Mouse (Mus musculus) kidney, adult 9 months (tissue): Measurements from ENCODE around the gene Ly6g6e.
"Not testable (repeated sequence)": the region's sequence is repeated elsewhere in the genome, so short reads cannot be mapped to it uniquely, and the experiment has no call there.

Source experiments
- DNase-seq: peaks from one replicate; pipeline ENCODE4 v3.0.0; 2022

Gene Ly6g6e

GRCm38 (mm10) chr17:35105740-35106389 is 29.2 kb downstream of the Ly6g6e start:
- peak; percentile 47 for DNase-seq

DNA sequence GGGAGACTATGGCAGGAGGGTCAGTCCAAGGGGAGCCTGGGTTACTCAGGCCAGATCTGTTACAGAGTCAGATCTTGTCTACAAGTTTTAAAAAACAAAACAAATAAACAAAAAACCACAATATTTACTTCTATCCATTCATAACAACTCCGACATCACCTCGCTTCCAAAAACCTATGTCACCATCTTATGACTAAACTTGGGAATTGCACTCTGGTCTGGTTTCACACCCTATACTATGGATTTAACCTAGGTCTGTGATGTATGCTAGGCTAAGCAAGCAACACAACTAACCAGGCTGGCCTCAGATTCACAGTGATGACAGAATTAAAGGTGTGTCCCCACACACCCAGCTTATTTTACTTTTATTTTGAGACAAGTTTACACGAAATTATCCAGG is 29.8 kb downstream of the Ly6g6e start:
- no peak for DNase-seq

DNA sequence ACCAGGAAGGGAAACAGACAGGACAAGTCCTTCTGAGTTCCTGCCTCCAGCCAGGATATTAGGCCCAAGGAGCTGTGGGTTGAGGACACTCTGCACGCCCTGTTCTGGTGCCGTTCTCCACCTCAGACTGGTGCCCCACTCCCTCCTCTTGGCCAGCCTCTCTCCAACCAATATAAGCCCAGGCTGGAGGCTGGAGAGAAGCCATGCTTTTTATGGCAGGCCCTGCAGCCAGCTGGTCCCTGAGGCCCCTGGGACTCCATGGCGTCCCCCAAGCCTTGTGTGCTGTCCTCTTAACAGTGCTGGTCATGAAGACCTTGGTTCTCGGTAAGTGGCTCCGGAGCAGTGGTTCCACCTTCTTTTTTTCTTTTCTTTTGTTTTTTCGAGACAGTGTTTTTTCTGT is 31.4 kb downstream of the Ly6g6e start, which contains the start of gene Ly6g5c:
Gene Ly6g5c (plus strand): TSS at position 183 of the 400 bp plus-strand sequence.
- no peak for DNase-seq

DNA sequence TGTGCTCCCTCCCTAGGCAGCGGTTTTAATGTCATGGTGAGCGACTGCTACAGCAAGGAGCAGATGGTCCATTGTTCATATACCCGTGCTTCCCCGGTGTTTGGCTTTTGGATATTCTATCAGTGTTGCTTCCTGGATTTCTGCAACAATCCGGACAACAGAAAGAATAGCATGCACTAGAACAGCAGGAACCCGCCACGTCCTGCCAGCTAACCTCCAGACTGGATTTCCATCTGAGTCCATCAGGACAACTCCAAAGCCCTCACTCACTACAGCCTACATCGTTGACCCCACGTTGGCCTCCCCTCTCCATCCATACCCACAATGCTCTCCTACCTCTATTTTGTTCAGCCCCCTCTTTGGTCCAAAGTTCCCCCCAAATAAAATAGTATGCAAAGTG is 35.1 kb downstream of the Ly6g6e start:
- DNase-seq, result no peak

GRCm38 (mm10) chr17:35115046-35116019 is 38.6 kb downstream of the Ly6g6e start, which contains the start of gene Ly6g5b:
Gene Ly6g5b, minus strand, starts transcription at chr17:35115428.
- DNase-seq, result no peak

- peak; percentile 62 for DNase-seq
These were observed 44.0 kb downstream of the Ly6g6e start for GRCm38 (mm10) chr17:35120745-35121142.

- DNase-seq, result peak; percentile 99
These were observed 44.6 kb downstream of the Ly6g6e start, which contains the start of gene Gpank1 for GRCm38 (mm10) chr17:35121143-35121799. Gene Gpank1, plus strand, starts transcription at chr17:35121455.

DNA sequence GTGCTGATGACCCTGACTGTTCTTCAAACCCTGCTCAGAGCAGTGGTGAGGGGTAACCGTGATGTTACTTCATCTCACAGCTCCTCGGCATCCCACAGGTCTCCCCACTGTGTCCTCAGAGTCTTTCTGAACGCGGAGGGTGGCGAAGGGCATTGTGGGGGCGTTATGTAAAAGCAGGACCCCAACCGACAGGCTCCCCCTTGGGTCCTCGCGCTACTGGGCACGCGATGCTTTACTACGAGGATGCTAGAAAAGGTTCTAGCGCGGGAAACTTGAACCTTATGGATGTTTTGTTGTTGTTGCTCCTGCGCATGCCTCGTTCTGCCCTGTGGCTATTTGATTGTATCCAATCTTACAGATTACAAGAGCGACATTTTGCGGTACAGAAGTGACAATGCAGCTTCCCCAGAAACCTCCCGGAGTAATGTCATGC is 45.2 kb downstream of the Ly6g6e start, which contains the start of gene Csnk2b:
Gene Csnk2b (minus strand): TSS at position 183 of the 433 bp plus-strand sequence.
- peak; percentile 69 for DNase-seq

DNA sequence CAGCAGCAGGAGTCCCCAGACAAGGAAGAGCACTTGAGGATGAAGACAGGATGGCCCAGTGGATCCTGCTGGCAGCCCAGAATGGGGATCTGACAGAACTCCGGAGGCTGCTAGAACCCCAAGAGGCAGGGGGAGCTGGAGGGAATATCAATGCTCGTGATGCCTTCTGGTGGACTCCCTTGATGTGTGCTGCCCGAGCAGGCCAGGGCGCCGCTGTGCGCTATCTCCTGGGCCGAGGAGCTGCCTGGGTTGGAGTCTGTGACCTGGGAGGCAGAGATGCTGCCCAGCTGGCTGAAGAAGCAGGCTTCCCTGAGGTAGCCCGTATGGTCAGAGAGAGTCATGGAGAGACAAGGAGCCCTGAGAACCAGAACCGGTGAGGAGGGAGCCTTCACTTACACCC is 46.6 kb downstream of the Ly6g6e start:
- not testable (repeated sequence) for DNase-seq

DNA sequence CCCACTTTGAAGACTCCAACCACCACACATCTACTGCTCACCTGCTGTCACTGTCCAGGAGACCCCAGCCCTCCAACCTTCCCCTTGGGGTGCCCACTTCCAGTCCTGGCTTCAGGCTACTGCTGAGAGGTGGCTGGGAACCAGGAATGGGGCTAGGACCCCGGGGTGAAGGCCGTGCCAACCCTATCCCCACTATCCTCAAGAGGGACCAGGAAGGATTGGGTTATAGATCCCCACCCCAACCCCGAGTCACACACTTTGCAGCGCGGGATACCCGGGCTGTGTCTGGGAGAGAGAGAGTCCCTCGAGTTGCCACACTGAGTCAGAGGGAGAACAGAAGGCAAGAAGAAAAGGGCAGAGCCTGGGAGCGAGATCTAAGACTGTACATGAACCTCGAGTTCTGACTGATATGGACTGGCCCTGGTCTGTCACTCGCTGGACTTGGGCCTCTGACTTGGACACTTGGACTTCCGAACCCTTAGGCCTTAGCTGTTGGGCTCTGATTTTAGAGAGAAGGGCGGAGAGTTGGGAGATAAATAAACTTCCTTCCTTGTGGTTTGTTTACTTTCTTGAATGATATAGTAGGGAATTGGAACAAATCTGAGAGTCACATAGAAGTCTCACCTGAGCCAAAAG is 47.7 kb downstream of the Ly6g6e start:
- DNase-seq, result peak; percentile 55

DNA sequence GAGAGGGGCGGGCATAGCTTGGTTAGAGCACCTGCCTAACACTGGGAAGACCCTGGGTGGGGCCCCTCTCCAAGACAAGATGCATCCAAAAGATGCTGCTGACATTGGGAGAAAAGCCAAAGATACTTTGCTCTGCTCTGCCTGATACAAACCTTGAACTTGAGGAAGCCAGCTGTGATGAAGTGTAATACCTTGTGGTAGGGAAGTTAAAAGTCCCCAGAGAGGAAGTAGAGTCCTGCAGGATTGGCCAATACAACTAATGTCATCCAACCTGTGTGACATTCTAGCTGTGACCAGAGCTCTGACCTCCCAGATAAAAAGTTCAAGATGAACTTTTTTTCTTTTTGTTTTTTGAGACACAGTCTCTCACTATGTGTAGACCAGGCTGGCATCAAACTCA is 48.4 kb downstream of the Ly6g6e start:
- DNase-seq, result no peak

- no peak for DNase-seq
These were observed 48.9 kb downstream of the Ly6g6e start for GRCm38 (mm10) chr17:35125578-35125977.

DNA sequence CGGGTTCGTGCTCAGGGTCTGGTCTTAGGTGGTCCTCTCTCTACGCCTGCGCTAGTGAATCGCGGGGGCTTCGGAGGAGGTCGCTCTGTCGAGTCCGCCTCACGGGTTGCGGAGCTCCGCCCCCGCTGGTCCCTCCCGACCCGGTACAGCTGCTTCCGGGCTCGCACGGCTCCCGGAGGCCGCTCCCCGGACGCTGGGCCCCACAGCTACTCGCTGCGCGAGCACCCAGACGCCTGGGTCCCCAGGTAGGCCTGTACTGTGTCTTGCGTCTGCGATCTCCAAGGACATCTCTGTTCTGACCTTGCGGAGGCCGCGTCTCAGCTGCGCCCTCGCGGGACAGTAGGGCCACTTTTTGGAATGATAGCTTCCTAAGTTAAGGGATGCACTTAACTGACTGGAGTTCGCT is 49.5 kb downstream of the Ly6g6e start, which contains the start of gene D17H6S53E:
Gene D17H6S53E (plus strand): TSS at position 168 of the 406 bp plus-strand sequence.
- DNase-seq, result peak; percentile 74

- no peak for DNase-seq
These were observed 50.3 kb downstream of the Ly6g6e start for GRCm38 (mm10) chr17:35127017-35127416.
